Mouse (Mus musculus) heart, adult 2 months (tissue): Measurements from ENCODE around the gene A2ml1. TPM values are rescaled to one million over a fixed set of nuclear protein-coding genes. Genes with fewer than 3 reads are reported as not detected.

Source experiments
- DNase-seq, 2 experiments: peaks; one replicate each; pipeline ENCODE4 v3.0.0; 2021
- H3K27ac ChIP-seq: fragments of 200-600 bp; 2 replicates; pipeline ENCODE4 v1.8.1; 2022
- H3K27me3 ChIP-seq: fragments of 200-500 bp; 2 replicates; pipeline ENCODE4 v1.6.1; 2012; ENCODE audit warnings: mild to moderate bottlenecking, low read length, inconsistent platforms, mixed read lengths; ENCODE audit not compliant: control insufficient read depth, insufficient read depth
- H3K36me3 ChIP-seq: fragments of 200-500 bp; 2 replicates; pipeline ENCODE4 v1.6.1; 2012; ENCODE audit warnings: low read length, inconsistent platforms; ENCODE audit not compliant: control insufficient read depth, insufficient read depth
- H3K4me1 ChIP-seq: fragments of 200-500 bp; 2 replicates; pipeline ENCODE4 v1.6.1; 2011; ENCODE audit warnings: low read length; ENCODE audit not compliant: control insufficient read depth, insufficient read depth
- H3K4me3 ChIP-seq: fragments of 200-600 bp; 2 replicates; pipeline ENCODE4 v1.8.1; 2022
- H3K79me2 ChIP-seq: fragments of 200-500 bp; replicated peaks from 2 replicates; pipeline ENCODE4 v1.6.1; 2012; ENCODE audit warnings: mild to moderate bottlenecking, inconsistent platforms, low read length, moderate library complexity, mixed read lengths; ENCODE audit not compliant: control insufficient read depth, insufficient read depth
- H3K9ac ChIP-seq: fragments of 200-500 bp; 2 replicates; pipeline ENCODE4 v1.6.1; 2012; ENCODE audit warnings: low read depth, mild to moderate bottlenecking, control low read depth, inconsistent platforms, low read length, mixed read lengths
- CTCF ChIP-seq: fragments of 200-600 bp; IDR thresholded peaks from 2 replicates; pipeline ENCODE4 v1.8.1; 2022; ENCODE audit warnings: antibody characterized with exemption, mild to moderate bottlenecking, moderate library complexity
- EP300 ChIP-seq: fragments of 200-500 bp; IDR thresholded peaks from 2 replicates; pipeline ENCODE4 v1.6.1; 2011; ENCODE audit warnings: low read depth, low read length, control low read depth; ENCODE audit not compliant: insufficient read depth
- POLR2A ChIP-seq: fragments of 200-500 bp; IDR thresholded peaks from 2 replicates; pipeline ENCODE4 v1.6.1; 2011; ENCODE audit warnings: mild to moderate bottlenecking, low read depth, low read length, control low read depth; ENCODE audit not compliant: insufficient read depth
- WGBS: fragments of 180-500 bp; shearing (Covaris S2); methylation state at CpG from one replicate; pipeline ENCODE4 v1.1.7; 2018; 5-methylcytosine and 5-hydroxymethylcytosine counted together
- intact Hi-C: fragments of 180-260 bp; cut with DNase I; formaldehyde crosslinking; loops from one replicate; pipeline ENCODE4 v1.15.1; 2025
- polyA plus RNA-seq: library from polyadenylated mRNA; depleted of rRNA; stranded (reverse); fragments of >200 nt; gene quantifications from 2 replicates; pipeline ENCODE4 v1.2.3, GENCODE M21; 2012
- total RNA-seq, 2 experiments: library from RNA; stranded (reverse); gene quantifications; 2 replicates each; pipeline ENCODE4 v1.2.3; 2021

Gene A2ml1
- total and polyA plus RNA-seq, 3 experiments = 1.6 TPM; not detected in 2

- no peak for DNase-seq
- intact Hi-C loops = loop anchor here (10.0 kb wide), 1 partner anchor 148 kb away; no protein-coding TSS in a partner anchor
- H3K9ac ChIP-seq = no peak overlapping the region
- H3K4me1 ChIP-seq = no peaks in the 10 kb centered on the region; the same call in 1 of the 2 replicates
- H3K4me3 ChIP-seq = no peak overlapping the region
- H3K27me3 ChIP-seq = no peaks in the 10 kb centered on the region
- H3K79me2 ChIP-seq = no peaks in the 10 kb centered on the region
- no peaks in the 10 kb centered on the region for H3K36me3 ChIP-seq
- TF ChIP-seq CTCF (no peak), EP300 (no peak), POLR2A (no peak)
- H3K27ac ChIP-seq = no peak overlapping the region
- 67% methylated on average over 9 of the region's 9 CpGs for WGBS
Measured at GRCm38 (mm10) chr6:128606350-128606749, 24.9 kb upstream of the A2ml1 start.

GRCm38 (mm10) chr6:128604512-128604911, 23.1 kb upstream of the A2ml1 start:
- intact Hi-C loops = loop anchor here (2.0 to 10.0 kb wide), 2 partner anchors 26 to 150 kb away; no protein-coding TSS in a partner anchor
- Histone ChIP-seq H3K9ac (no peak overlapping the region), H3K4me3 (no peak overlapping the region), H3K27me3 (no peaks in the 10 kb centered on the region), H3K79me2 (no peaks in the 10 kb centered on the region), H3K36me3 (no peaks in the 10 kb centered on the region), H3K4me1 (no peaks in the 10 kb centered on the region; the same call in 1 of the 2 replicates), H3K27ac (no peak overlapping the region)
- no peak for DNase-seq
- 28% methylated on average over 5 of the region's 5 CpGs for WGBS
- TF ChIP-seq CTCF (peak; percentile 87), POLR2A (no peak)

- intact Hi-C loops = loop anchor here (10.0 kb wide), 1 partner anchor 152 kb away; no protein-coding TSS in a partner anchor
- Histone ChIP-seq H3K27me3 (no peaks in the 10 kb centered on the region), H3K79me2 (no peaks in the 10 kb centered on the region), H3K9ac (no peak overlapping the region), H3K4me3 (no peak overlapping the region), H3K27ac (no peak overlapping the region), H3K36me3 (no peaks in the 10 kb centered on the region), H3K4me1 (no peaks in the 10 kb centered on the region; the same call in 1 of the 2 replicates)
- no peak for TF ChIP-seq EP300
- no peak for TF ChIP-seq CTCF
- no peak for TF ChIP-seq POLR2A
- WGBS = 63% methylated on average over 10 of the region's 10 CpGs
- no peak for DNase-seq
Measured at GRCm38 (mm10) chr6:128602463-128603201, 21.2 kb upstream of the A2ml1 start.

GRCm38 (mm10) chr6:128602026-128602425, 20.6 kb upstream of the A2ml1 start:
- DNase-seq = no peak
- WGBS = 27% methylated on average over 3 of the region's 3 CpGs
- intact Hi-C loops = loop anchor here (10.0 kb wide), 1 partner anchor 153 kb away; no protein-coding TSS in a partner anchor
- no peaks in the 10 kb centered on the region for H3K36me3 ChIP-seq
- H3K4me3 ChIP-seq = no peak overlapping the region
- no peak overlapping the region for H3K9ac ChIP-seq
- H3K27me3 ChIP-seq = no peaks in the 10 kb centered on the region
- H3K27ac ChIP-seq = no peak overlapping the region
- H3K4me1 ChIP-seq = peaks cover under 1% of the 10 kb centered on the region; the same call in 1 of the 2 replicates
- TF ChIP-seq CTCF (no peak), POLR2A (no peak), EP300 (no peak)
- no peaks in the 10 kb centered on the region for H3K79me2 ChIP-seq

GRCm38 (mm10) chr6:128599555-128599954, 18.1 kb upstream of the A2ml1 start:
- H3K27me3 ChIP-seq = no peaks in the 10 kb centered on the region
- intact Hi-C loops = no loop called here
- no peaks in the 10 kb centered on the region for H3K36me3 ChIP-seq
- H3K4me3 ChIP-seq = no peak overlapping the region
- no peak overlapping the region for H3K9ac ChIP-seq
- no peak for TF ChIP-seq POLR2A
- no peak for TF ChIP-seq EP300
- TF ChIP-seq CTCF = peak; percentile 49
- WGBS = 64% methylated on average over 4 of the region's 4 CpGs
- H3K4me1 ChIP-seq = peaks cover 1% of the 10 kb centered on the region; the same call in 1 of the 2 replicates
- no peak for DNase-seq
- no peaks in the 10 kb centered on the region for H3K79me2 ChIP-seq
- H3K27ac ChIP-seq = no peak overlapping the region
